Mouse (Mus musculus) heart, postnatal 0 days (tissue): ENCODE results near the gene Ncam1.

ENCODE experiments used
- CTCF ChIP-seq: IDR thresholded peaks from 2 replicates; pipeline ENCODE4 v1.5.1; 2016; ENCODE audit warnings: antibody characterized with exemption, control low read depth, low read depth
- EP300 ChIP-seq: IDR thresholded peaks from 2 replicates; pipeline ENCODE4 v1.6.1; 2016; ENCODE audit warnings: antibody characterized with exemption, low read depth

- TF ChIP-seq CTCF (no peak), EP300 (no peak)
Observed at GRCm38 (mm10) chr9:49571695-49572510, 226.8 kb downstream of the Ncam1 start.
